Mouse (Mus musculus): Measurements from ENCODE around the gene Gm20509.
A peak's percentile ranks its signal among the peaks of the same experiment; 100 is the strongest.
"Not testable (repeated sequence)": the region's sequence is repeated elsewhere in the genome, so short reads cannot be mapped to it uniquely, and the experiment has no call there.

Gm20509 gene

DNA sequence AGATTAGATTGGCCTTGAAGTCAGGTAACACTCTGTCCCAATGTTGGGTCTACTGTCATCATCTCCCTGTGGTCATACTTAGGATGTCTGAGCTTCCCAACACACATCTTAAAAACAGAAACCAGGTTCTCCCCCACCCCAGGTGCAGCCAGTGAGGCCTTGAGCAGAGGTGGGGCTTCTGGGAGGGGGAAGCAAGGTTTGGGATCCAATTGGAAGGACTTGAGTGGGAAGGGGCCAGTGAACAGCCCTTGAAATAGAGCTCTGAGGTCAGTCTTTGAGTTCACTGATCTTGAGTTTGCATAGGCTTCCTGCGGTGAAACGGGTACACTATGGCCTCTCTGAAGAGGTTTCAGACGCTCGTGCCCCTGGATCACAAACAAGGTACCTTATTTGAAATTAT, at the start of gene Gm20509:
Gene Gm20509 (plus strand): TSS at position 290 of the 400 bp plus-strand sequence.
- no peak for DNase-seq (ENCODE audit: low spot score in 2 of 2)

DNA sequence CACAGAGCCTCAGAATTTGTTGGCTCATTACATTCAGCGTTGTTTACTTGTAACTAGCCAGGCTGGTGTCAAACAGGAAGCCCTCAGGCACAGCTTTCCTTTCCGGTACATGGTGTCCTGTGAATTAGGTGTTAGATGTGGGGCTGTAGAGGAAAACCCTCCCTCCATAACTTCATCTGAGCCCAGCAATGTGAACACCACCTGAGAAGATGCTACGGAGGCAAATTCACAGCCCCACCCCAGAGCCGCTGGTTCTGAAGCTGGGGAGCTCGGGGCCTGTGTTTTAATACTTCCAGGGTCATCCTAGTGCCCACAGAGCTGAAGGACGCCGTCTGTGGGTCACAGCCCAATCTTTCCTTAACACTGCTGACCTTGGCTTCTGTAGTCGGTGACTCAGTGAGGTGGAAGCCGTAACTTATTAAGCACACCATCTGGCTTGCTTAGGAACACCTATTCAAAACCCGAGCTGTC, 46.8 kb upstream of the Gm20509 start:
- no peak for DNase-seq (ENCODE audit: low spot score in 2 of 2)

DNA sequence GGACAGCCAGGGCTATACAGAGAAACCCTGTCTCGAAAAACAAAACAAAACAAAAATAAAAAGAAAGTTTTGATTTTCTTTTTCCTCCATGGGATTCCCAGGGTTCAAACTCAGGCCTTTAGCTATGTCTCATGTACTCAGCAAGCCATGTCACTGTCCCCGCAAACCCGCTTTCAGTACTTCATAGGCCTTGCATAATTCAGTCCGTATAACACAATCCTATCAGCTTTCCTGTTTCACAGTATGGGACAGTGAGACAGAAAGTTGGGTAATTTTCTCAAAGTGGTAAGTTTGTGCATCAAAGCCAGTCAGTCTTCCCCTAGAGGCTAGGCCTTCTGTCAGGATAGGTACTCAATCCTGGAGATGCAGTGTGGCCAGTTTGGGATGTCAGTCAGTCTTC, 43.0 kb upstream of the Gm20509 start:
- DNase-seq (ENCODE audit: low spot score in 2 of 2), result no peak

DNA sequence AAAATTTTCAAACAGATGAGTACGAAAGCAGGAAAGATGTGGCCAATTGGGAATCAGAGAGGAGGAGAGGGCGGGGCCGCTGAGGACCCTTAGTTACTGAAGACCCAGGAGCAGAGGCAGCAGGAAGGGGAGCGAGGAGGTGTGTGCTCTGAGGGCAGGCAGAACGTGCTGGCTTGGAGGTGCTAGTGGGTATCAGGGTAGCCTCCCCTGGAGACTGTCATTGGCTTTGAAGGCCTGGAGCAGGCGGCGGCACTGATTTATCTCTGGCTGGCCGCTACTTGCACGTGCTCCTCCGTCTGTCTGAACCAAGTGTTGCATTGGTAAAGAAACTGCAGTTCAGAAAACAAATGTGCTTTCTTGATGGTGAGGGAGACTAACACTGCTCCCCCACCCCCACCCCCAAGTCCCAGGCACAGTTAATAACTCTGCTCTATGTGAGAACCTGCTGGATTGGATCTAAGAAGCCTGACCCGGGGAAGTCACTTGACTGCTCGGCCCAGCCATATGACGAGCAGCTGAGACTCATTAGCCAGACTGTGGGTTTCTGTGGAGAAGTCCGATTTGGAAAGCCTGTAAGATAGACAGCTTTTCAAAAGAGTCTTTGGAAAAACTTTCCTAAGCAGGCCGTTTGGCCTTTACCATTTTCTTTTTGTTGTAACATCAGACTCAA, 38.5 kb upstream of the Gm20509 start:
- no peak for DNase-seq (ENCODE audit: low spot score in 2 of 2)

DNA sequence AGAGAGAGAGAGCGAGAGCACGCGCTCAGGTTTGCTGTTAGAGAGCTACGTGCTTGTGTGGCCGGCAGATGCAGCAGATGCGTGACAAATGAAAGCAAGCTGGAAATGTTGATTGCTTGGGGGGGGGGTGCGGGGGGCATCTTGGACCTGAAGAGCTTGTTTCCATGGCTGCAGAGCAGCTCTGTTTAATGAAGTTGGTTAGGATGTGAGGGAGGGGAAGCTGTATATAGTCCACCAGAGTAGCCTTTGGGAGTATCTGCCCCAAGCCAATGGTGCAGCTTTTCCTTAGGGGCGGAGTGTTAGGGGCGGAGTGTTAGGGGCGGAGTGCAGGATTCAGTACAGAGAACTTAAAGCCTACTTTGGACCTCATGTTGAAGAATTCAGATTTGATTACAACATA, 35.2 kb upstream of the Gm20509 start:
- DNase-seq (ENCODE audit: low spot score in 2 of 2), result no peak

DNA sequence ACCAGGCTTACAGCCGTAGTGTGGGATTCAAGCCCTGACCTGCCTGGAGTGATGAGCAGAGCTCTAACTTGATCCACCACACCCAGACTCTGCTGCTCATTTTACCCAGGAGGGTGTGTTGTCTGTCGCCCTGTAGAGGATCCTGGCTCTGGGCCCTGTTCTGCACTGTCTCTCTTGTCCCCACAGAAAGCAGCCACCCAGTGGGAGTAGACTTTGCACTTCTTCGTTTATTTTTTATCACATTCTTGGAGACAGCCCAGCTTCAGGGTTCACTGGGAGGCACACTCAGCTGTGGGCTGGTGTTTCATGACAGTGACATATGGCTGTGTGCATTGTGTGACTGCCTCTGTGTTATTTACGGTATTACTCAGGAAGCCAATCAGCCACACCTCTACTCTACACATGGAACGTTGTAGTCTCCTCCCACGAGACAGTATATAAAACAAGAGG, 34.0 kb upstream of the Gm20509 start:
- peak; percentile 68 to 73 for DNase-seq (ENCODE audit: low spot score in 2 of 2)

DNA sequence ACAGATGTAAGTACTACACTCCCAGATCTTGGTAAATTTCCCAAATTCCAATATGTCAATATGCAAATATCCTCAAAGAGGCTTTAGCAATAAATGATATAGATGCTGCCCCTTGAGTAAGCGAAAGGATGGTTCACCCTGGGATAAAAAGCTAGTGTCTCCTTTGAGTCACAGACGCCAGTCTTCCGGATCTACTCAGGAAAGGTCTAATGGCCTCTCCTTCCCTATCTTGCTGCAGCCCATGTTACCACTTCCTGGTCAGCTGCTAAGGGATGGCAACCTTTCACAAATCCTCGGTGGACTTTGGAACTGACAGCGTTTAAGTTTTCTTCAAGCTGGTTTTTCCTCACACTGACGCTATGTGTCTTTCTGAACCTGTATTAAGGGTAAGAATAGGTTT, 33.6 kb upstream of the Gm20509 start:
- DNase-seq (ENCODE audit: low spot score in 2 of 2), result no peak

DNA sequence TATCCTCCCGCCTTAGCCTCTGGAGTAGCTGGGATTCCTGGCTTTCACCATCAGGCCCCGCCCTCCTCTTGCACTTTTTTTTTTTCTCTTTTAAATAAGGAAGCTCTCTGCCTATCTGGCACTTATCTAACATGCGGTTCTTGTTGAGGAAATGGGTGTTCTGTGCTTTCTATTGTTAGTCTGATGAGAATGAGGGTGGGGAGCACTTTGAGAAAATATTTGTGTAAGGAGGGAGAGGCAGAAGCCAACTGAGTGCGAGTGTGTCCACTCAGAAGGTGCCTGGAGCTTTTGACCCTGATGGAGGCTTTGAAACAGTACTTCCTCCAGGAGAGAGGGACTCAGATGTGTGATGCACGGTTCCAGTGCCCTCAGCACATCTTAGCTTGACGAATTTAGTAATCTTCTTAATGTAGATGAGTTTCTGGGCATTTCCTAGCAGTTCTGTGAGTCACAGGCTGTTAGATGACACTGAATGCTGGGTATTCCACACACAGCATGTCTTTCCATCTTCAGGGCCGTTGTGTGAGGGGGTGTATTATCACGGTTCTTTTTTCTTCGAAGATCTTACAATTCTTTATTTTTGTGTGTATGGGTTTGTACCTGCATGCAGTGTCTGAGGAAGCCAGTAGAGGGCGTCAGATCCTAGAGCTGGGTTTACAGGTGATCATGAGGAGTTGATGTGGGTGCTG, 31.2 kb upstream of the Gm20509 start:
- DNase-seq (ENCODE audit: low spot score in 2 of 2), result no peak

DNA sequence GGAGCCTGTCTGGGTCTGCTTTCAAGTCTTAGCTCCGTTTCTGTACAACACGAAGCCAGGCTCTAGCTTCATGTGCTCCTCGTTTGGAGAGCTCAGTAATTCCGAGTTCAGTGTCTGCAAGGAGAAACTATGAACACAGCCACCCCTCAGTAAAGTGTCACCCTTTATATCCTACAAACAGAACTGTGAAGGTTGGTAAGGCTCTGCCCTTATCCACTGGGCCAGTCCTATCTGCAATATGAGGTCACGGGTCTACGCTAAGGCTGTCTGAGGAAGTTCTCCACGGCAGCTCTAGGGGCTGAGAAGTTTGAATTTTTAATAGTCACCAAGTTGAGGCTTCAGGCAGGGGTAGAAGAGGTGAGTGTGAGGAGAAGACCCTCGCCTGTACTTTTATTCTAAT, 29.8 kb upstream of the Gm20509 start:
- DNase-seq (ENCODE audit: low spot score in 2 of 2), result no peak

DNA sequence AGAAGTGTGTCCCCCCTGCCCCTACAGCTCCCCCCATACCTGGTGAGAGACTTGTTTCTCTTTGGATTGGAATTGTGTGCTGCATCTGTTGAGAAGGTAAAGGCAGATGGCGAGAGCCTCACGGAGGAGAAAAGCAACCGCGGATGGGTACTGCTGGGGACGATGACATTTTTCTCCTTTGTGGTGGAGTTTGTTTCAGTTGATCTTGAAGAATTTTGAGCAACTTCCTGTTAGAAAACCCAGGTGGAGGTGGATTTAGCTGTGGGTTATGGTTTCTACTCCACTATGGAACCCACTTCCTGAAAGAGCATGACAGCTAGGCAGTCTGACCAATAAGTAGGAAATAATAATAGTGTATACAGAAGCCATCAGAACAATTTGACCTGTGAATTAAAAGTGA, 29.1 kb upstream of the Gm20509 start:
- DNase-seq (ENCODE audit: low spot score in 2 of 2), result no peak

DNA sequence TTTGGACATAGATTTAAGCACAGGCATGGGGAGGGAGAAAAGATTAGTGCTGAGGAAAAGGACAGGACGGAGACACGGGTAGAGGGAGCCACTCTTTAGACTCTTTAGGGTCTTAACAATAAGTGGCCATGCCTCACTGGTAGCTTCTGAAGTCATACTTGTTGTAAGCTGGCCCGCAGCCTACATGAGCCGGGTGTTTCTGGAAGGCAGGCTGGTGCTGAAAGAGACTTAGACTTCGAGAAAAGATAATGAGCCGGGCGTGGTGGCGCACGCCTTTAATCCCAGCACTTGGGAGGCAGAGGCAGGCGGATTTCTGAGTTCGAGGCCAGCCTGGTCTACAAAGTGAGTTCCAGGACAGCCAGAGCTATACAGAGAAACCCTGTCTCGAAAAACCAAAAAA, 22.9 kb upstream of the Gm20509 start:
- DNase-seq (ENCODE audit: low spot score in 2 of 2), result not testable (repeated sequence)

DNA sequence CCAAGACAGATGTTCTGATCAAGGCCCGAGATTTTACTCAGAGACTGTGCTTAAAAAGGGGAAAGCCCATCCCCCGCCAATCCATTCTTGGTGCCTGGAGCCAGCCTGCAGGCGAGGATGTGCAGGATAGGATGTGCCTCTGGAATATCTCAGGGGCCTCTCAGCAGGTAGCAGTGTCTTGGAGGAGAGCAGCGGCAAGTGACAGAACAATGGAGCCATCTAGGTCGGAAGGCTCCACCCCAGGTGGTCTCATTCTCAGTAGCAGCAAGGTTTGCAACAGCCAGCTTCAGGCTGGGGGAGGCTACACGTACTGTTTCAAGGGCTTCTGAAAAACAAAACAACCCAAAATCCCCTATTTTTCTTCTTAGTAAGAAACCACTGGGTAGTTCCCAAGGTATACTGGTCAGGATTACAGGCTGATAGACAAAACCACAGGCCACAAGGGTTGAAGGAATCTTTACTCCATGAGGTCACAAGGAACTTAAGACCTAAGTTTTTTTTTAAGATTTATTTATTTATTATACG, 22.4 kb upstream of the Gm20509 start:
- no peak for DNase-seq (ENCODE audit: low spot score in 2 of 2)

DNA sequence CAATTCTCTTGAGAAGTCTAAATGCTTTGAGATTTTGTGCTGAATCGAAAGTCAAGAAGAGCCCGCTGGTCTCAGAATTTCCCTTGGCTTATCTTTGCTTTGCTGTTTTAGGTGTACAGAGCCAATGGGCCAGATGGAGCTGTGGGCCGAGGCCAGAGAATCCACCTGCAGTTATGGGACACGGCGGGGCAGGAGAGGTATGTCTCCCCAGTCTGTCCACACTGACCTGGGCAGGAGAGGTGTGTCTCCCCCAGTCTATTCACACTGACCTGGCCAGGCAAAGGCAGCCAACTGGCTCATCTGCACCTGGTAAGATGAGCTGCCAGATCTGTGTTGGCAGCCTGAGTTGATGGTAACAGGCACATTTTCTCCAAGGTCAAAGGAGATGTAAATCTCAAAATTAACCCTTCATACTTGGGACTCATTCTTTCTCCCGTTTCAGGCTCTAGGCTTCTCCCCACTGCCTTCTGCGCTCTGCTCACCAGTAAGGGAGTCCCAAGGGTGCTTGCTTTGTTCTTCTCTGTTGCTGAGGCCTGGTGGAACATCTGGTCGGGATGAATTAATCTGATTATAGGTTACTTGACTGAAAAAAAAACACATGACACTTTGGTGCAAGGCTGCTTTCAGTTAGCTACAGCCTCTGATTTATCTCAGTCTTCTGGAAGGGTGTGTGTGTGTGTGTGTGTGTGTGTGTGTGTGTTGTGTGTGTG, 19.8 kb upstream of the Gm20509 start:
- DNase-seq (ENCODE audit: low spot score in 2 of 2), result no peak

DNA sequence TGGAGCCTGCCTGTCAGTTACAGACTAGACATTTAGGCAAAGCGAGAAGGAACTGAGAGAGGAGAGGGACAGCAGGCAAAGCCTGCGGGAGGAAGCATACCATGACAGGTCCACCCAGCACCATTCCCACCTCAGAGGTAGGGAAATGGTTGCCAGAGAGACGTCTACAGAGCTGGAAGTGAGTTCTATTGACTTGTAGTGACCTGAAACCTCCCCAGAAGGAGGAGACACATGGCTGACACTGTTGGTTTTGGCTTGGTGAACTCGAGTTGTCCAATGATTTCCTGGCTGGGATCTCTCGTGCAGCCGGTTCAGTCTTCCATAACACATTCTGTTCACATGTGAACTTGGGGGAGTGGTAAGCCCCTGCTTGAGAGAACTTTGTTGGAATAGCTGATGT, 18.3 kb upstream of the Gm20509 start:
- DNase-seq (ENCODE audit: low spot score in 2 of 2), result no peak

DNA sequence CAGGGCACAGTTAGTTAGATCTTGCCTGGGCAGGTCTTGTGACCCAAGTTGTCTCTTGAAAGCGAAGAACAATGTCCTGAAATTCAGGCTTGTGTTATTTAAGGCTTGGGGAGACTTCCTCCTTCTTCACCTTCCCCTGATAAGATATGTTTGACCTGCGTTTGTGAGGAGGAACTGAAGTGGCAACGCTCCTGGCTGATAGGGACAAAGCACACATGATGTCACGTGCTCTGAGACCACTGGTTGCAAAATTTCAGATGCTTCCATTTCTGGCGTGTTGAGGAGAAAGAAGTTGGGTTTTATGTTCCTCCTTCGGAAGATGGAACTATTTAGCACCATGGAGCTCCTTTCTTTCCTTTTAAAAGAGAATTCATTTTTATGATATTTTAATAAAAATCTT, 16.4 kb upstream of the Gm20509 start:
- no peak for DNase-seq (ENCODE audit: low spot score in 2 of 2)

DNA sequence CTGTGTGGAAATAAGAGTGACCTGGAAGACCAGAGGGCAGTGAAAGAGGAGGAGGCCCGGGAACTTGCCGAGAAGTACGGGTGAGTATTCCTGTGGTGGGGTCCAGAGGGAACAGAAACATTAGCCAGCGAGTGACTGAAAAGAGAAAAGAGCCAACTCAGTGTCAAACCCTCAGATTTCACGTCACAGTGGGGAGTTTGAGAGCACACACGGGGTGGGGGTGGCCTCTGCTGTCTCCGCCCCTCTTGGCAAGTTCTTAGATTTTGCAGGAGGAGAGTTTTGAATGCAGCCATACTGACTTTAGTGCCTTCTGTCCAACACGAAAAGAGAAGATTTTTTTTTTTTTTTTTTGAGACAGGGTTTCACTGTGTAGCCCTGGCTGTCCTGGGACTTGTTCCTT, 15.1 kb upstream of the Gm20509 start:
- DNase-seq (ENCODE audit: low spot score in 2 of 2), result no peak

DNA sequence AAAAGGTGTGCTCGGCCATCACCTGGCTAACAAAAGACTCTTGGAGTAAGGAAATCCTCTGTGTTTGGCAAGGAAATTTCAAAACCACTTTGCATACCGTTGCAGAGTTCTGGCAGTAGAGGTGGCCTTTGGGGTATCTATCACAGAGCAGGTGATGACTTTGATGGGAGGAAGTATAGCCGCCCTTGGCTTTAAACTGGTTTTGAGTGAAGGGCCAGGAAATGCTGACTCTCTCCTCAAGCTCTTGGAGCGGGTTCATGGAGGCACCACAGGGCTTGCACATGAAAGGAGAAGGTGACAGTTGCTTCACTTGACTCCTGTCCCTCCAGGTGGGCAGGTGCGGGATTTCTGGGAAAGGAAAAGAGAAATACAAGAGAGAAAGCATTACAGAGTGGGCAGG, 14.7 kb upstream of the Gm20509 start:
- DNase-seq (ENCODE audit: low spot score in 2 of 2), result no peak

DNA sequence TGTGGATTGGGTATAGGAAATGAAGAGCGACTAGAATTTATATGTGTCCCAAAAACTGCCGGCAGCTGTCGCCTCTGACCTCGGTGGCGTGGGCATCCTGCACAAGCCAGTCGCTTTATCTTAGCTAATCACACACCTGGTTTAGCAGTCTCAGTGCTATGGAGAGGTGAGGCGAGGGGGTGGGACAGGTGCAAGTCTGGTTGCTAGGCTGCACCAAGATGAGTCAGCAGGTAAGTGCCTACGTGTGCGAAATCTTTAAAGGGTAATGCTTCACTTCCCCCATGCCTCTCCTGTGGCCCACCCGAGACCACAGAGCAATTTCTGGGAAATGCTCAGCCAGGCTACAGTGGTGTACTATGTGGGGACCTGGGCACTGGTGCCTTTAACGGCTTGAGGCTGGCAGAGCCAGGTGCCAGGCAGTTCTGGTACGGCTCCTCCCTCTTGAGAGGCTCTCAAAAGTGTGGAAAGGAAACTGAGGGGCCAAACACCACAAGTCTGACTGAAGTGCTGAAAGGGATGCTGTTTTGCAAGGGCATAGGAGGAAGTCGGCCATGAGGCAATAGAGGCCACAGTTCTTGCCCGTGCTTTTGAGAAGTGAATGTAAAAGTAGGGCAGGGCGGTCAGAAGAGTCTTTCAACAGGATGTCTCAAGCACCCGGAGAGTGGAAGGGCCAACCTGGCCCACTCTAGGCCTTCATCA, 12.9 kb upstream of the Gm20509 start:
- DNase-seq (ENCODE audit: low spot score in 2 of 2), result no peak

DNA sequence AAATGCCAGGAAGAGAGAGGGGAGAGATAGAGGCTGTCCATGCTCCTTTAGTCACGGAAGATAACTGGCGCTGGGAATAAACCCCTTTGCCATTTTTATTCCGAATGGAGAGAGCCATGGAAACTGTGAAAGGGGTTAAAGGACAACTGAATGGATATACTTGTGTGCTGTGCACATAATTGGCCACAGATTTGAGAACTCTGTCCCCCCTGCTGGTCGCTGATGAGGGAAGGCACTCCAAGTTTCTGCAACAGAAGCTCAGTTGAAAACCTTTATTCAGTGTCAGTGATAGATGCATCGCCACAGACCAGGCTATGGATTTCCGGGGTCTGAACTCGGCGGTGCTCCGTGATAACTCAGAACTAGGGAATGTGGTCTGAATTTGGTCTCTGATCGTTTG, 12.1 kb upstream of the Gm20509 start:
- DNase-seq (ENCODE audit: low spot score in 2 of 2), result no peak

DNA sequence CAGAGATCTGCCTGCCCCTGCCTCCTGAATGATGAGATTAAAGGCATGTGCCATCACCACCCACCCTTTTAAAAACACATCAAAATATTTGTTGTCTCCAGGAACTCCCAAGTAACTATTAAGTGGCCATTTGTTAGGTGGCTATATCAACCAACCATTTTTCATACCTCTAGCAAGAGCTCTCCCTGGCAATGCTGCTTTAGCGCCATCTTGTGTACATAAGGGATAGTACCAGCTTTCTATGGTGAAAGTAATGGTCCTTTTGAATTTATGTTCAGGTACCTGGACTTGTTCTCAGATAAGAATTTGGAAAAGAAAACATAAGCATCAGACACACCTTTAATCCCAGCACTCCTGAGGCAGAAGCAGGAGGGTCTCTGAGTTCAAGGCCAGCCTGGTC, 10.5 kb upstream of the Gm20509 start:
- peak in 1 of 2 experiments; percentile 54 for DNase-seq (ENCODE audit: low spot score in 2 of 2)

DNA sequence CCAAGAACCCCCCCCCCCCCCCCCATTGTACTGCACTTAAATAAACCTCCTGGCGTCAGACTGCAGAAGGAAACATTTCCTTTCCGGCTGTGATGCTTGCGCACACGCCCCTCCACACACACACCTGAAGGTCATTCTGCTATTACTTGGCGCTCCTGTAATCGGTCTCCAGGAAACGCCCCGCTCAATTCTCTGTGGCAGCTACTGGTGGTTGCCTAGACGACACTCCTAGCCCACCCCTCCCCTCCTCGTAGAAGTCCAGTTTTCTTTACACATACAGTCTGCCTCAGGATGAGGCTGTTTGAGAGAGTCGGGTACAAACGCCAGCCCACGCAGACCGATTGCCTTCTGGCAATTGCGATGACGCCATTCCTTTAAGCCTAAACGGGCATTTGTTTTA, 7.7 kb upstream of the Gm20509 start:
- peak in 1 of 2 experiments; percentile 30 for DNase-seq (ENCODE audit: low spot score in 2 of 2)

DNA sequence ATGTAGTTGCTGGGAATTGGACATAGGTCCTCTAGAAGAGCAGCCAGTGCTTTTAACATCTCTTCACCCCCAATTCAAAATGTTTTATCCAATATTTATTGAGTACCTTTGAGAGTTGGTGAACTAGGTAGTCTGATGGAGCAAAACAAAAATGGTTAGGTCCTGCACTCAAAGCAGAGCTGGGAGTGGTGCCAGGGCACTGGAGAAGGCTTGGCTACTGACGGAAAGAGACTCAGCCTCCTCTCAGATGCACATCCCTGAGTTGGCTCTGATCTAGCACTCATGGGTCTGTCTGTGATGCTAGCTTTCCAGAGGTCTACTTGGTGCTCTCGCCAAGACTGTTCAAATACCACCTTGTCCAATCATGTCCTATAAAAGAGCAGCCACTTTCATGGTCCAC, 4.4 kb upstream of the Gm20509 start:
- DNase-seq (ENCODE audit: low spot score in 2 of 2), result no peak
